Mouse (Mus musculus) liver, adult 2 months (tissue): ENCODE data around the gene Il1r2. TPM values are rescaled to one million over a fixed set of nuclear protein-coding genes. Genes with fewer than 3 reads are reported as not detected.

ENCODE experiments used
- DNase-seq: peaks from one replicate; pipeline ENCODE4 v3.0.0-alpha.2; 2011; ENCODE audit warnings: low read depth, low spot score; ENCODE audit errors: extremely low read depth
- H3K27ac ChIP-seq: fragments of 200-500 bp; replicated peaks from 2 replicates; pipeline ENCODE4 v1.5.1; 2012; ENCODE audit warnings: low read depth, mild to moderate bottlenecking, control low read depth, inconsistent platforms, low read length; ENCODE audit not compliant: insufficient read depth
- H3K27me3 ChIP-seq: fragments of 200-500 bp; 2 replicates; pipeline ENCODE4 v1.6.1; 2012; ENCODE audit warnings: mild to moderate bottlenecking, moderate library complexity, low read length, inconsistent platforms; ENCODE audit not compliant: control insufficient read depth, insufficient read depth
- H3K36me3 ChIP-seq: fragments of 200-500 bp; 2 replicates; pipeline ENCODE4 v1.6.1; 2012; ENCODE audit warnings: low read length, inconsistent platforms; ENCODE audit not compliant: control insufficient read depth, insufficient read depth
- H3K4me1 ChIP-seq: fragments of 200-500 bp; 2 replicates; pipeline ENCODE4 v1.6.1; 2011; ENCODE audit warnings: low read length; ENCODE audit not compliant: control insufficient read depth, insufficient read depth
- H3K4me3 ChIP-seq: fragments of 200-500 bp; 2 replicates; pipeline ENCODE4 v1.5.1; 2011; ENCODE audit warnings: low read depth, mild to moderate bottlenecking, control low read depth, low read length, moderate library complexity; ENCODE audit not compliant: insufficient read depth
- H3K79me2 ChIP-seq: fragments of 200-500 bp; 2 replicates; pipeline ENCODE4 v1.6.1; 2012; ENCODE audit warnings: inconsistent platforms, mild to moderate bottlenecking, low read length, moderate library complexity; ENCODE audit not compliant: control insufficient read depth, insufficient read depth
- H3K9ac ChIP-seq: fragments of 200-500 bp; 2 replicates; pipeline ENCODE4 v1.6.1; 2012; ENCODE audit warnings: low read depth, mild to moderate bottlenecking, control low read depth, inconsistent platforms, low read length
- CTCF ChIP-seq: fragments of 200-500 bp; IDR thresholded peaks from 2 replicates; pipeline ENCODE4 v1.5.1; 2011; ENCODE audit warnings: low read depth, low read length, control low read depth
- POLR2A ChIP-seq: fragments of 200-500 bp; IDR thresholded peaks from 2 replicates; pipeline ENCODE4 v1.6.1; 2011; ENCODE audit warnings: low read length, control low read depth; ENCODE audit not compliant: insufficient read depth; ENCODE audit errors: extremely low read depth
- WGBS: fragments of 180-500 bp; shearing (Covaris S2); methylation state at CpG from one replicate; pipeline ENCODE4 v1.1.7; 2018; 5-methylcytosine and 5-hydroxymethylcytosine counted together
- polyA plus RNA-seq: library from polyadenylated mRNA; depleted of rRNA; stranded (reverse); fragments of >200 nt; gene quantifications from 2 replicates; pipeline ENCODE4 v1.2.3, GENCODE M21; 2012
- total RNA-seq: library from RNA; depleted of rRNA; stranded (reverse); fragments of >200 nt; gene quantifications from 2 replicates; pipeline ENCODE4 v1.2.3, GENCODE M21; 2014

Il1r2 gene
- total and polyA plus RNA-seq, 2 experiments, result 0.11 TPM; not detected in 1

GRCm38 (mm10) chr1:40063409-40063808 lies 10.5 kb upstream of the Il1r2 start:
- H3K4me1 ChIP-seq, result no peaks in the 10 kb centered on the region
- H3K27me3 ChIP-seq, result no peaks in the 10 kb centered on the region
- H3K27ac ChIP-seq, result no peak overlapping the region
- H3K36me3 ChIP-seq, result no peaks in the 10 kb centered on the region
- WGBS, result 68% methylated on average over 4 of the region's 4 CpGs
- no peak overlapping the region for H3K4me3 ChIP-seq
- no peak for DNase-seq
- H3K9ac ChIP-seq, result no peak overlapping the region
- TF ChIP-seq CTCF, result no peak
- TF ChIP-seq POLR2A, result no peak
- no peaks in the 10 kb centered on the region for H3K79me2 ChIP-seq

- DNase-seq, result no peak
- Histone ChIP-seq H3K4me3 (no peak overlapping the region), H3K79me2 (no peaks in the 10 kb centered on the region), H3K27me3 (no peaks in the 10 kb centered on the region), H3K9ac (no peak overlapping the region), H3K36me3 (no peaks in the 10 kb centered on the region), H3K4me1 (no peaks in the 10 kb centered on the region), H3K27ac (no peak overlapping the region)
- TF ChIP-seq POLR2A (no peak), CTCF (no peak)
- WGBS, result 86% methylated on average over 8 of the region's 8 CpGs
These were observed 9.4 kb upstream of the Il1r2 start for GRCm38 (mm10) chr1:40064508-40064907.

DNA sequence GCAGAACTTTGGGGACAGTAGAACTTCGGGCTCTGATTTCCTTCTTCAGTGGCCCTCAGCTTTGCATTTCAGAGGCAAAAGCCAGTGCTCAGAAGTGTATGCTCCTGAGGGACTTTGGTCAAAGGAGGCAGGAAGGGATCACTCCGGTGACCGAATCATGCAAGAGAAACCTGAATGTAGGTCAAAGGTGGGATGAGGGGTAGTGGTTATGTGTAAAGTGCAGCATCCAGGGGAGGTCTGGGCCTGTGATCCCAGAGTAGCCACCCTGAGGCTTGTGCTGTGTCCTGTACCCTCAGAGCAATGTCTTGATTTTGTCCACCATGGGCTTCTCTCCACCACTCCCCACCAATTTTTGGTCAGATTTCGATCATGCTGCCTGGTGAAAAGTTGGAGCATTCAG lies 1.3 kb upstream of the Il1r2 start:
- Histone ChIP-seq H3K4me1 (no peaks in the 10 kb centered on the region), H3K79me2 (no peaks in the 10 kb centered on the region), H3K9ac (no peak overlapping the region), H3K4me3 (no peak overlapping the region), H3K27ac (no peak overlapping the region), H3K36me3 (no peaks in the 10 kb centered on the region), H3K27me3 (no peaks in the 10 kb centered on the region)
- no peak for DNase-seq
- WGBS, result 50% methylated on average over 4 of the region's 4 CpGs
- TF ChIP-seq CTCF (no peak), POLR2A (no peak)

DNA sequence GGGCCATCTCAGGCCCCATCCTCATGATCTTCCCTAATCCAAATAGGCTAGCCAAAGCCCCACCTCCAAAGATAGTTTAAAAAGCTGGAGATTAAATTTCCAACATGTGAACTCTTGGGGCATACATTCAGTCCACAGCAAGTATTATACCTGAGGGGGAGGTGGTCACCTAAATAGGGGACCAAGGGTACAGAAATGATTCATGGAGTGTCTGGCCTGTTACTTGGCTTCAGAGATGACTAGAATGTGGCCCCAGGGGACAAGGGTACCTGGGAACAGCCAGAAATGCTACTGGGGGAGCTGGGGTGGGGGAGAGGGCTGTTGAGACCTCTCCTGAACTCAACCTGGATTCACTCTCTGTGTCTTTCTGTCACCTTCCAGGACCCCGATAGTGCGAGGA lies 3.4 kb downstream of the Il1r2 start:
- Histone ChIP-seq H3K79me2 (no peaks in the 10 kb centered on the region), H3K4me1 (no peaks in the 10 kb centered on the region), H3K9ac (no peak overlapping the region), H3K4me3 (no peak overlapping the region), H3K36me3 (no peaks in the 10 kb centered on the region), H3K27ac (no peak overlapping the region), H3K27me3 (no peaks in the 10 kb centered on the region)
- DNase-seq, result no peak
- TF ChIP-seq POLR2A, result no peak
- no peak for TF ChIP-seq CTCF
- WGBS, result 100% methylated on average over 2 of the region's 2 CpGs

DNA sequence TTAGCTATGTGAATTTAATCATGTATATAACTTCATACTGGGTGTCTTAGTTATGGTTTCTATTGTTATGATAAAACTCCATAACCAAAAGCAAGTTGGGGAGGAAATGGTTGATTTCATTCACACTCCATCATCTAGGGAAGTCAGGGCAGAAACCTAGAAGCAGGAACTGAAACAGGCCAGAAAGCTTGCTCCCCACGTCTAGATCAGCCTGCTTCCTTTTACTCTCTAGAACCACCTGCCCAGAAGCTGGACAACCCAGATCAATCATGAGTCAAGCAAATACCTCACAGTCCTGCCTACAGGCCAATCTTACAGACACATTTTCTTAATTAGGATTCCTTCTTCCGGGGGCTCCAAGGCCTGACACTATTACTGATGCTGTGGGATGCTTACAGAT lies 7.2 kb downstream of the Il1r2 start:
- Histone ChIP-seq H3K79me2 (no peaks in the 10 kb centered on the region), H3K27ac (no peak overlapping the region), H3K9ac (no peak overlapping the region), H3K4me3 (no peak overlapping the region), H3K27me3 (no peaks in the 10 kb centered on the region), H3K36me3 (no peaks in the 10 kb centered on the region), H3K4me1 (peaks cover 2% of the 10 kb centered on the region; the same call in 1 of the 2 replicates)
- TF ChIP-seq CTCF, result no peak
- no peak for TF ChIP-seq POLR2A
- DNase-seq, result peak; percentile 10
- WGBS, result 74% methylated on average over 2 of the region's 2 CpGs

DNA sequence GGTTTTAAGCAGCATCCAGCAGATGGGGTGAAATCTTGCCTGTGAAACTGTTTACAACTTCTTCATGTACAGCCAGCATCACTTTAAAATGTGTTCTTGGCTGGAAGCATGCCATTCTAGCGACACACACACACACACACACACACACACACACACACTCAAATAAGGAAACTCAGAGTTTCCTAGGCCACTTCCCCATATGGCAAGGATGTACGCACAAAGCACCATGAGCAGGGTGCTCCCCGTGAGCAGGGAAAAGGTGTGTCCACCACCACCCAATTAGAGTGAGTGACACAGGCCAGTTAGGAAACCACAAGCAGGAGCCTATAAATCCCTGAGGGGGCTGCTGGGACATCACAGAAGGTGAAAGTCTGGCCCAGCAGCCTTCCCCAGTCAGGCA lies 10.5 kb downstream of the Il1r2 start:
- no peak for DNase-seq
- Histone ChIP-seq H3K79me2 (no peaks in the 10 kb centered on the region), H3K27ac (no peak overlapping the region), H3K4me1 (peaks cover 2% of the 10 kb centered on the region; the same call in 1 of the 2 replicates), H3K9ac (no peak overlapping the region), H3K27me3 (no peaks in the 10 kb centered on the region), H3K36me3 (no peaks in the 10 kb centered on the region), H3K4me3 (no peak overlapping the region)
- TF ChIP-seq CTCF (no peak), POLR2A (no peak)
- 84% methylated on average over 3 of the region's 3 CpGs for WGBS
